Mouse (Mus musculus): ENCODE measurements around the gene Gm17304.

The Gm17304 gene

DNA sequence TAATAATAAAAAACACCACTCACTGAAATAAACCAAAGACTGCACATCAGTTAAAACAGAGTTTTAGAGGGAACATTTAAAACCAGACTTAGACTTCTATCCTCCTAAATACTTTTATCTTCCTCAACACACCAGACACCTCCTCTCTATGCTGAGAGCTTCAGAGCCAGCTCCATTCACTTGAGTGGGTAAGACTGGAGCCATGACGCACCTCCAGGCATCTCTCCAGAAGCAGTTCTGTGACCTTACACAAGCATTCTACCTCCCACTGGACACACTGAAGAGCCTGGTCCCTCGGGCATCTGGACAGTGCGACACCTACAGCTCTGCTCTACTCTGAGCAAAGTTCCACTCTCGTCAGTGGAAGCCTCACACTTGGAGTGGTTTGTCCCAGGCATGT is 14.4 kb downstream of the Gm17304 start:
- DNase-seq, result no peak

DNA sequence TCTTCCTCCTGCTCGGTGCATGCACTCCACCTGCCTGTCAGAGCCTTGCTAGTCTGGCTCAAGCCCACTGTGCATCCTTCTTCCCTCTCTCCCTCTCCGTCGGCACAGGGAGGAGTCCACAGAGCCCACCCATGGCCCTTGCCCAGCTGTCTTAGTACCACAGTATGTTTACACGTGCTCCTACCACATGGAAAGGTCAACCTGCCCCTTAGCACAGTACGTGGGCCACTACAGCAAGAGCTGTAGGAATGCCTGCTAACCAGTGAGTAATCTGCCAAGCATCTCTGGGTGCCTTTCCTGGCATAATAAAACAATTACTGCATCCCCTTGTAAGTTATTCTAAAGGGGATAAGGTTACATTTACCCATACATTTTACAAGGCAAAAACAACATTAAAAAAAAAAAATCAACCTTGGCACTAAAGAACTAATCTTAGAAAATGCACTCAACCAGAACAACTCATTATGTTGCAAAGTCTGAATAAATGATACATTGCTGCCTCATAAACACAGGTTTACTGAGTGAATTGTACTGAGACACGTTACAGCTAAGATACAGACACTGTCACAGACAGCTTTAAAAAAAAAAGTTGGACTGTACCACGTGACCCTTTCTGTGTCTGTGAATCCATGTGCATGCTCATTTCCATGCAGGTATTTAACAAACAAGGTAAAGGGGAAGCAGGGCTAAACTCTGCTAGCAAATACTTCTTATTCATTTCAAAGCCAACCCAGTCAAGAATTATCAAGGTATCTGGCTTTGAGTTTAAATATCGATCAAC is 19.7 kb downstream of the Gm17304 start:
- no peak for DNase-seq

DNA sequence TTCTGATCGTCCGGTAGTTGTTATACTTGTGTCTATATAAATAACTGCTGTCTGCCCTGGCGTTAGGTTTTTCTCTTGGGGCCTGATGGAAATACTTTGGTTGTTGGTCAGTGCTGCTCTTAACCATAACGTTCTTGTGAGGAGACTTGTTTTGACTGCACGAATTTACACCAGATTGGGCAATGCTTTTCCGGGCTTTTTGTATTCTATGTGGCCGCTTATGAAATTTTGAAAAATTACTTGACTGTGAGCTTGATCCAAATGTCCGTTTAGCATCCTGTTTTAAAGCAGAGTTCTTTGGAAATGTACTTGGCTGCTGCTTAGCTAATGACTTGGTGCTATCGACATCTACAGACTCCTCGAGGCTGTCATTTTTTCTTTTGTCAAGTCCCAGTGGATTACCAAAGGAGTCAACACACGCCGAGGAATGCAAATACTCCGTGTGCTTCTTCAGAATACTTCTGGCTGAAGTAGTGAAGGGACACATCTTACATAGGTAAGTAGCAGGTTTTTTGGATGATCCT is 27.6 kb downstream of the Gm17304 start:
- DNase-seq, result no peak

DNA sequence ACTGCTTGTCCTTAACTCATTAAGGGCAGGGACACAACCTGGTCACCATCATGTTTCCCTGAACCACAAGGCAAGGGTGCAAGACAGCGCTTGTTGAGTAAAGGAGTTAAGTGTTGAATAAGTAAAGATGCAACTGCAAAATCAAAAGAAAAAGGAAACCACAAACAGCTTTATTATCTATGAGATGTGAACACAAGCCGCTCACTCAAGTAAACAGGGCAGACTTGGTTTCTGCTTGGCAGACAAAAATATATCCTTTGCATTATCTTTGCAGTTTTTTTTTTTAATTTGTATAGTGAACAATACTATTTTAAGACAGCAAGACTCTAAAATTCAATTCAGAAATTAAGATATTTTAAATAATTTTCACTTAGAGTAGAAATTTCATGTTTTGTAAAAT is 30.7 kb downstream of the Gm17304 start:
- DNase-seq, result no peak

DNA sequence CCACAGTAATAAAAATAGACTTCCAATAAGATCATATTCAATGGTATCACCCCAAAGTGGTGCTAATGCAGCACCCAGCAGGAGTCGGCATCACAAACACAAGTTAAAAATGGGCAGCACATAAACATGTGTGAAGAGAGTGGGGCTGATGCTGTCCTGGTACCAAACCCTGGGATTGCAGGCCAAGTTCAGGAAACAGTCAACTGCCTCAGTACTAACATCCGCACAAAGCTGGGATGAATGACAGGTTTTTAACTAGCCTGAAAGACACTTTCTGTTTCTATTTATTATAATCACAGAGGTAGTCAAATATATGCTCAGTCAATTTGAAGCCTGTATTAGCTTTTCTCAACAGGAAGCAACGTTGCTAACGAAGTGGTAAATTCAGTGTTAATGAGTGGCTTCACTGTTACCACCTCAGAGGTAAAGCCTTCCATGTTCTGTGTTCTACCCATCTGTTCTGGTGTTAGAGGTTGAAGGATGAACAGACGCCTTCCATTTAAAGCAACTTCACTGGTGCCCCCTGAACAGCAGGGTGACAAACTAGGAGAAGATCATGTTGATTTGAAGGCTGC is 31.4 kb downstream of the Gm17304 start:
- DNase-seq, result no peak

DNA sequence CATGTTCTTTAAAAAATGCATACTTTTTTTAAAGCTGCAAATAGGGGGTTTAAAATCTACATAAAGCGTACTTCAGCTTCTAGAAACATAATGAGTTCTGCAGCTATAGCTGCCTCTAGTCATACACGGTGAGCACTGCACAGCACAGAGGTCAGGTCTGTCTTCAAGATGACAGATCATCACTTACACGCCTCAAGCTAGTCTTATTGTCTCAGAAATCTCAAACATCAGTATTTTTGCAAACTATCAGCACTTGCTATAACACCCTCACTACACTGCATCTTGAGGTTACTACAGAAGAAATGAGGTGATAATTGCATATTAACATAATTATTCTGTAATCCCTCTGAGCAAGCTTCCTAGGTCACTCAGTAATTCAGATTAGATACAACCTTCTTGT is 33.0 kb downstream of the Gm17304 start:
- no peak for DNase-seq

DNA sequence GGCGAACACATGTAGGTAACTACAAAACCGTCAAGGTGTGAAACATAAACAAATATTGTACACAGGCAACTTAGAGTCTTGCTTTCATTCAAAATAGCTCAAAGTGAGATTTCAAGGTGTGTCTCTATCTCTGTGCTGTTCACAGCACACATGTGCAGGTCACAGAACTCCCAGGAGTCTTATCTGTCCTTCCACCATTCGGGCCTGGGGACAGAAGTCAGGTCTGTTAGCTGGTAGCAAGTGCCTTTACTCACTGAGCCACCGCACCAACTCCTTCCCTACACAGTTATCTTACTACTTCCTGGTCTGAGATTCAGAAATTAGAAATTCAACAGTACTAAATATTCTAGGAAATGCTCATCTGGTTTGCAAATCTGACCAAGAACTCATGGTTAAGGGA is 34.5 kb downstream of the Gm17304 start:
- DNase-seq, result no peak

DNA sequence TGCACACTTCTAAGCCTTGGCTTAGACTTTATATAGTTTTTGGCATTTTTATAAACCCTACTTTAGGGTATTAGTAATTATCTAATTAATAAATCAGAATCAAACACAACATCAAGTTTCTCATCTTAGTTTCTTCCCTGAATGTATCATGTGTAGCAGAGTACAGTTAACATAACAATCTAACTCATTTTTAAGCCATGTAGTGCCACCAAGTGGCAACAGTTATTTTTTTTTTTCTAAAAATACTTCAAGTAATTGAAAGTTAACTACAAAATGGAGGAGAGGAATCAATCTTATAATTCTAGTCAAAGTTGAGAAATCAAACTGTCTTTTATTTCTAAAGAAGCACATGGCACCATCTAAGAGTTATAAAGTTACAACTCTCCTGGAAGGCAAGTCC is 40.5 kb downstream of the Gm17304 start:
- no peak for DNase-seq

DNA sequence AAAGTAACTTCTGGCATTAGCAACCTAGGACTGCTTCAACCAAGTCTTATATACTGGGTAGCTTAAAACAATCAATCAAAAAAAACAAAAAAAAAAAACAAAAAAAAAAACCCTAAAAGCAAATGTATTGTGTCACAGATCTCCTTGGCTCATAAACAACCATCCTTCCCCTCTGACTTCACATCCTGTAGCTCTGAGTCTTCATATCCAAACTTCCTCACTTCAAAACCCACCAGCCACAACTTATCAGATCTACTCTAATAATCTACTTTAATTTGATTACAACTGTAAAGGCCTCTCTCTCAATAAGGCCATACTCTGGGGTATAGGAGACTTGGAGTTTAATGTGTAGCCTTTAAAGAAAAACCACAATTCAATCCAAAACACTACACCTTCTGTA is 41.1 kb downstream of the Gm17304 start:
- no peak for DNase-seq

DNA sequence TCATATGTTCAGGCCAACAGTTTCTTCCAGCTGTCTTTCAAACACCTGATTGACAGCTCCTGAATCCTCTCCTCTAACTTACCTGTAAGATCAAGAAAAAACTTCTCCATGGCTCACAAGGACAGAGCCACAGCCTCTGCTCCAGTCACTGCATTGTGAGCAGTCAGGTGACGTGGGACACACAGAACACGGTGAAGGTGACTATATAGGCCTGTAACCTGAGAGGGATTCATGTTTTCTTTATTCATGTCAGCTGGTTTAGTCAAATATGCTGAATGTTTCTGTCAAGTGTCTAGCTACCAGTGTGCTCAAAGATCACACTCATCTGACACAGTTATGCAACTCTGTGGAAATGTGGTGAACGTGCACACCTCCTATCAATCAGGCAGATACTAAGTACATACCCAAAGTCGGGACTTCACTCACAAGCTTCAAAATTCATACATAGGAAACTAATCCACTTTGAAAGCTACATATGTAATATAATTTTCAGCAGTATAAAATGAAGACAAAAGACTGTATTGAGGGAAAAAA is 43.4 kb downstream of the Gm17304 start:
- no peak for DNase-seq

DNA sequence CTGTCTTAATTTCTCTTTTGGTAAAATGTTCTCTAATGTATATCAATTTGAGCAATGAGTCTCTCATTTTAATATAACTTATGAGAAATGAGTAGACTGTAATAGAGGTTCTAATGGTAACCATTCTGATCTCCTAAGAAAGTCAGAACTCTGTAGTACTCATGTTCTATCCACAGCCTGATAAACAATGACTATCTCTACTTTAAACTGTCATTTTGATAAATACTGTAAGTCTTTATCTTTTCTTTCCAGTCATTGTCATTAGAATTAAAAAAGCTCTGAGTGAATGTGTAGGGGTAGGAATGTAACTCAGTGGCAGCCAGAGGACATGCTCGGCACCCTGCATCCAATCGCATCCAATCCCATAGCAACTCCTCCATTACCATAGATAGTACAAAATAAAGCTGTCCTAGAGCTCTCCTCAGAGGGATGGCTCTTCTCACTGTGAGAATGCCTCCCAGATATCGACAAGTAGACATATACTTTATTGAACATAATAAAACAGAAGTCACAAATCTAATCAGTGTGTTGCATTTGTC is 44.0 kb downstream of the Gm17304 start:
- no peak for DNase-seq

Data from cerebellum, adult 11-12 months (tissue).